In the genomic region with DNA sequence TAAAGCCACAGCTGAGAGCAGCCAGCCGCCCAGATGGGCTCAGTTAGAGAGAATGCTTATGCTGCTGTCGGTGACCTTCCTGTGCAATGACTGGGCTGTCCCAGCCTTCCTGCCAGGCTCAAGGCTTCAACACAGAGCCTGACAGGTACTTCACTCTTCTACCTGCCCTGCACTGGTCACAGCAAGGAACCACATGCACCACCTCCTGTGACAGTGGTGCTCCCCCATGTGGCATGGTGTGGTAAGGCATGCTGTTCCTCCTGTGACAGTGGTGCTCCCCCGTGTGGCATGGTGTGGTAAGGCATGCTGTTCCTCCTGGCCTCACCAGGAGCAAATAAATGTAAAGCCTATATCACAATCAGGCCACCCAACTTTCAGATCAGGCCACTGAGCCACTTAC, we compare ENCODE assay signal across 9 mouse cellular contexts. TPM values are rescaled to one million over a fixed set of nuclear protein-coding genes. Genes with fewer than 3 reads are reported as not detected.
A peak's percentile ranks its signal among the peaks of the same experiment; 100 is the strongest.
DNase-seq lines count a peak whose midpoint lies in the region; ATAC-seq and TF ChIP-seq lines count a peak whose summit lies in the region.
"Had no signal": no experiment of that assay in that cellular context is flagged by ENCODE, and none has a peak within 500 bp of the region (broad histone marks: within the 10 kb centered on the region; RNA-seq: fewer than 3 reads in every experiment).

No protein-coding gene starts in this region.

- no peaks in the 10 kb centered on the region for H3K79me2 ChIP-seq in myocyte (ENCODE audit: control insufficient read depth, insufficient read depth)

- no peak for ATAC-seq in liver, embryonic 12.5 days

- H3K9me3 ChIP-seq in liver, embryonic 12.5 days (replicated peaks), result no peaks in the 10 kb centered on the region
- no peaks in the 10 kb centered on the region for H3K9me3 ChIP-seq in limb, embryonic 10.5 days (replicated peaks)
- H3K9me3 ChIP-seq: embryonic facial prominence, embryonic 13.5 days had no signal

- no peak overlapping the region for H3K9ac ChIP-seq in liver, embryonic 12.5 days

- peak; percentile 27 for TF ChIP-seq POLR2A in myocyte (IDR thresholded peaks at IDR 0.05; ENCODE audit: insufficient read length, low read depth)

- 40% methylated on average over 3 of the region's 3 CpGs for WGBS in liver, embryonic 12.5 days (ENCODE audit: insufficient replicate concordance)
- 60% methylated on average over 3 of the region's 3 CpGs for WGBS in limb, embryonic 10.5 days

- no peak overlapping the region for H3K4me2 ChIP-seq in liver, embryonic 12.5 days
- H3K4me2 ChIP-seq in myocyte (ENCODE audit: low read depth), result no peak overlapping the region
- H3K4me2 ChIP-seq: embryonic facial prominence, embryonic 13.5 days had no signal

- no peak overlapping the region for H3ac ChIP-seq in myocyte (ENCODE audit: control insufficient read depth, insufficient read length)

- H3K4me3 ChIP-seq in liver, embryonic 12.5 days, result no peak overlapping the region
- no peak overlapping the region for H3K4me3 ChIP-seq in limb, embryonic 10.5 days
- no peak overlapping the region for H3K4me3 ChIP-seq in myocyte
- H3K4me3 ChIP-seq: embryonic facial prominence, embryonic 13.5 days had no signal

- H3K27ac ChIP-seq in liver, embryonic 12.5 days, result no peak overlapping the region
- no peak overlapping the region for H3K27ac ChIP-seq in limb, embryonic 10.5 days
- H3K27ac ChIP-seq: embryonic facial prominence, embryonic 13.5 days had no signal

- 0 out of 2 replicates have a peak, but pooled peaks cover 7% of the 10 kb centered on the region for H3K27me3 ChIP-seq in liver, embryonic 12.5 days (replicated peaks)
- H3K27me3 ChIP-seq in limb, embryonic 10.5 days (ENCODE audit: low read depth, poor library complexity, severe bottlenecking), result no peaks in the 10 kb centered on the region
- peaks cover 25% of the 10 kb centered on the region for H3K27me3 ChIP-seq in myocyte (ENCODE audit: control insufficient read depth, insufficient read depth, insufficient read length)
- no peaks in the 10 kb centered on the region for H3K27me3 ChIP-seq in splenic B cell, adult 2 months (ENCODE audit: control insufficient read depth, insufficient read depth, low read length, poor library complexity, severe bottlenecking)
- H3K27me3 ChIP-seq: embryonic facial prominence, embryonic 13.5 days had no signal

- no peaks in the 10 kb centered on the region for H3K4me1 ChIP-seq in liver, embryonic 12.5 days
- H3K4me1 ChIP-seq in limb, embryonic 10.5 days, result peaks cover 7% of the 10 kb centered on the region; the same call in 1 of the 2 replicates

- H3K36me3 ChIP-seq in liver, embryonic 12.5 days, result no peaks in the 10 kb centered on the region
- H3K36me3 ChIP-seq in limb, embryonic 10.5 days, result no peaks in the 10 kb centered on the region
- H3K36me3 ChIP-seq in myocyte (ENCODE audit: control insufficient read depth, insufficient read depth), result no peaks in the 10 kb centered on the region
- no peaks in the 10 kb centered on the region for H3K36me3 ChIP-seq in splenic B cell, adult 2 months (ENCODE audit: control insufficient read depth, insufficient read depth, low read length, poor library complexity, severe bottlenecking)
- H3K36me3 ChIP-seq: embryonic facial prominence, embryonic 13.5 days had no signal

- peak; percentile 85 for DNase-seq in liver
- peak; percentile 86 for DNase-seq in cerebellum, adult 8-10 months
- DNase-seq in frontal cortex, postnatal 36 days (ENCODE audit: low spot score in 2 of 2), result peak; percentile 90 to 92
- peak; percentile 73 to 92 for DNase-seq in kidney, adult 8-10 months
- peak; percentile 93 for DNase-seq in limb, embryonic 10.5 days (ENCODE audit: low spot score)
- DNase-seq in splenic B cell, adult 2 months (ENCODE audit: low read depth, low spot score), result peak; percentile 96

TF ChIP-seq in myocyte, 11 proteins besides CTCF, POLR2A, EP300 and RAD21:
- TF ChIP-seq CEBPB (IDR thresholded peaks at IDR 0.05; ENCODE audit: insufficient read depth, poor library complexity, severe bottlenecking) (no peak), TCF12 (IDR thresholded peaks at IDR 0.05; ENCODE audit: insufficient read depth, poor library complexity, severe bottlenecking) (no peak), MAX (IDR thresholded peaks at IDR 0.05; ENCODE audit: low read depth) (peak; percentile 86), TCF3 (IDR thresholded peaks at IDR 0.05; ENCODE audit: insufficient read length, low read depth) (no peak), MYOD1 (IDR thresholded peaks at IDR 0.05; ENCODE audit: control insufficient read depth in 1 of 3, insufficient read length in 2 of 3, low read depth in 2 of 3) (peak in 2 of 3 experiments; percentile 33 to 54), POLR2AphosphoS2 (IDR thresholded peaks at IDR 0.05; ENCODE audit: insufficient read length, low read depth) (no peak), E2F4 (IDR thresholded peaks at IDR 0.05; ENCODE audit: insufficient read depth) (no peak), REST (IDR thresholded peaks at IDR 0.05; ENCODE audit: insufficient read depth, insufficient read length) (peak; percentile 23), USF1 (IDR thresholded peaks at IDR 0.05; ENCODE audit: low read depth) (no peak), MYOG (IDR thresholded peaks at IDR 0.05; ENCODE audit: control insufficient read depth in 1 of 3, insufficient read depth in 1 of 3, insufficient read length in 2 of 3, low read depth in 2 of 3) (peak in 2 of 3 experiments; percentile 23 to 58), SRF (IDR thresholded peaks at IDR 0.05; ENCODE audit: control insufficient read depth, insufficient read length, low read depth) (peak; percentile 20)
TF ChIP-seq in myocyte: peak in this region for 5.

RNA-seq across cellular contexts. Expression of a gene that starts 27.6 kb away (rescaled TPM):
- polyA plus RNA-seq in liver, embryonic 12.5 days (2016; fragmentation: Nextera tagmentation; extraction: Ambion mirVana), result 0.06 and 0.10 TPM in 2 replicates
- polyA plus RNA-seq in limb, embryonic 10.5 days (2016; fragmentation: Nextera tagmentation; extraction: Ambion mirVana), result 0.23 and 0.24 TPM in 2 replicates
- 0.16 TPM for polyA plus RNA-seq in myocyte (2012; fragmentation: generic; extraction: Trizol)
